Mouse (Mus musculus): ENCODE results near the gene 4930572O03Rik.
"Not testable (repeated sequence)": the region's sequence is repeated elsewhere in the genome, so short reads cannot be mapped to it uniquely, and the experiment has no call there.

DNA sequence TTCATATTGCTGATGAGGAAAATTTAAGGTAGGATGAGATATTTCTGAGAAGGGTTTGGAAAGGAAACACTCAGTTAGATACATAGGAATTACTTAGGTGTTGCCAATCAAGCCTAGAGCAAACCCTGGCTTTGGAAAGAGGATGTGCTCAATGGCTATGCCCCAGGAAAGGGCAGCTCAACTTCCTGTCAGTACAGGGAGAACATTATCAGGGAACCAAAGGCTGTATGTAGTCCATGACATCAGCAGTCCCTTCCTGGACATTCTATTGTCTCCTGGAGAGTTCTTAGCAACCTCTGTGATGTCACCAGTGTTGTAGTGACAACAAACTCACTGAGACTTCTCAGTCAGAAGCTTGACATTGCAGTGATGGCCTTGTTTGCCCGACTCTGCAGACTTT lies 38.1 kb downstream of the 4930572O03Rik start, which contains the start of gene Speer4d:
- TF ChIP-seq POLR2A (IDR thresholded peaks at IDR 0.05; ENCODE audit: low read depth, low read length); CTCF (IDR thresholded peaks at IDR 0.05; ENCODE audit: extremely low read depth, insufficient read length, insufficient replicate concordance, low read depth, low read length): not testable (repeated sequence)

Measured in small intestine, adult 2 months (tissue).